Mouse (Mus musculus) kidney, postnatal 0 days (tissue): Measurements from ENCODE around the gene Gm14408. TPM values are rescaled to one million over a fixed set of nuclear protein-coding genes. Genes with fewer than 3 reads are reported as not detected.
A peak's percentile ranks its signal among the peaks of the same experiment; 100 is the strongest.
"Not testable (repeated sequence)": the region's sequence is repeated elsewhere in the genome, so short reads cannot be mapped to it uniquely, and the experiment has no call there.

Experiments
- ATAC-seq: fragments of 200-750 bp; cut with Nextera tagmentation; replicated peaks from 2 replicates; pipeline ENCODE4 v1.8.0; 2017; ENCODE audit warnings: low read depth, moderate number of reproducible peaks, moderate TSS enrichment, moderate library complexity; ENCODE audit not compliant: low FRiP score
- DNase-seq: peaks from one replicate; pipeline ENCODE4 v3.0.0-alpha.2; 2016; ENCODE audit warnings: low spot score
- H3K27ac ChIP-seq: fragments of 300-500 bp; sonication (generic); 2 replicates; pipeline ENCODE4 v1.5.1; 2014; ENCODE audit warnings: mild to moderate bottlenecking
- H3K27me3 ChIP-seq: fragments of 300-500 bp; sonication (generic); 2 replicates; pipeline ENCODE4 v1.6.1; 2014; ENCODE audit warnings: low read length, mixed read lengths; ENCODE audit not compliant: insufficient read depth
- H3K36me3 ChIP-seq: fragments of 300-500 bp; sonication (generic); 2 replicates; pipeline ENCODE4 v1.6.1; 2014; ENCODE audit warnings: low read length, mixed read lengths; ENCODE audit not compliant: insufficient read depth
- H3K4me1 ChIP-seq: fragments of 300-500 bp; sonication (generic); replicated peaks from 2 replicates; pipeline ENCODE4 v1.6.1; 2014; ENCODE audit warnings: antibody characterized with exemption, low read length, mixed read lengths; ENCODE audit not compliant: insufficient read depth
- H3K4me2 ChIP-seq: fragments of 300-500 bp; sonication (generic); 2 replicates; pipeline ENCODE4 v1.6.1; 2014; ENCODE audit warnings: mild to moderate bottlenecking, low read length, moderate library complexity, mixed read lengths
- H3K4me3 ChIP-seq: fragments of 300-500 bp; sonication (generic); replicated peaks from 2 replicates; pipeline ENCODE4 v1.5.1; 2014; ENCODE audit warnings: low read depth, low read length
- H3K9ac ChIP-seq: fragments of 300-500 bp; sonication (generic); 2 replicates; pipeline ENCODE4 v1.6.1; 2014; ENCODE audit warnings: low read depth, low read length
- H3K9me3 ChIP-seq: fragments of 300-500 bp; sonication (generic); replicated peaks from 2 replicates; pipeline ENCODE4 v1.6.1; 2016; ENCODE audit warnings: low read length, inconsistent platforms, mixed read lengths
- WGBS: fragments of 180-500 bp; shearing (Covaris S2); extraction: QIAGEN DNeasy Blood & Tissue Kit; methylation state at CpG from one replicate; pipeline ENCODE4 v1.1.7; 2014; 5-methylcytosine and 5-hydroxymethylcytosine counted together
- polyA plus RNA-seq: library from polyadenylated mRNA; unstranded; fragments of >200 nt; fragmentation: Nextera tagmentation; extraction: Ambion mirVana; gene quantifications from 2 replicates; pipeline ENCODE4 v1.2.1, GENCODE M21; 2015

Gm14408 gene
- polyA plus RNA-seq, result not detected in 2 replicates

GRCm38 (mm10) chr2:176830840-176831239, at the start of gene Gm14408:
TSS of gene Gm14408 (plus strand) at chr2:176831140.
- not testable (repeated sequence) for H3K4me3 ChIP-seq, DNase-seq, H3K4me1 ChIP-seq, H3K9me3 ChIP-seq, H3K36me3 ChIP-seq, ATAC-seq, H3K27me3 ChIP-seq, H3K4me2 ChIP-seq, H3K9ac ChIP-seq, H3K27ac ChIP-seq
- 92% methylated on average over 1 of the region's 3 CpGs for WGBS

DNA sequence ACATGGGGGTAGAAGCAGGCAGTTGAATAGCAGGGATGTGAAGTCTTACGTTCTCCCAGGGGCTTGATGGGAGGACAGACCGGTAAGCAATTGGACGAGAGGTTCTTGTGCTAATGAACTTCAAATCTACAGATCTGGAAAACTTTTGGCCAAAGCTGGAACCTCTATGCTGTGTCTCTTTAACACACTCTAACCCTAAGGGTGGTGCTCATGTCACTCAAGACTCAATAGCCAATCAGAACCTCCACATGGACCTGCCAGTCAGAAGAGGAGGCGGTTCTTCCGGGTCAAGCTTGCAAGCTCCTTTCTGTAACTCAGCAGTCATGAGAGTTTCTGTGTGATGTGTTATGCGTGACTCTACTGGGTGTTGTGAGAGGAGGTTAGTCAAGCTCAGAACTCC, 32.6 kb upstream of the Gm14408 start, which contains the start of gene Gm14295:
Gm14295 (plus strand) TSS at position 301 of the 400 bp plus-strand sequence.
- not testable (repeated sequence) for H3K4me1 ChIP-seq, DNase-seq, H3K9me3 ChIP-seq, H3K27me3 ChIP-seq, H3K36me3 ChIP-seq, ATAC-seq, H3K27ac ChIP-seq, H3K9ac ChIP-seq
- Histone ChIP-seq H3K4me3 (peak within 1 kb of the TSS; percentile 27), H3K4me2 (peak within 1 kb of the TSS; percentile 43)
- WGBS, result no CpG with 5 or more reads among the region's 6 CpGs

DNA sequence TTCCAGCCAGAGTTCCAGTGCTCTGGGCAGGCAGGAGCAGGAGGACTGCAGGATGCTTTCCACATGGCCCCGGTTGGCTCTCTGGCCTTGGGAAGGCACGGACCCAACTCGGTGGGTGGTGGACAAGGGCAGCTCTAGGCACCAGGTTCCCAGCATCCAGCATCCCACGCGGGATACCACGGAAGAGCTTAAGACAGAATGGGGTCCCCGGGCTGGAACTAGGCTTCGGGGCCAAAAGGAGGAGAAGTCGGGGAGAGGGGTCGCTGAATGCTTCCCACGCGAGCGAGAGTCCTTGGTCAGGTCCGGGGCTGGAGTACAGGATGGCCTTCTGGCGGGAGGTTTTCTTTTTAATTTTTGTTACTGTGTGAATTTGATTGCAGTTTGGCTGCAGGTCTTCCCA, 32.2 kb upstream of the Gm14408 start:
- Histone ChIP-seq H3K4me3 (peak overlapping the region; percentile 27), H3K4me2 (peak overlapping the region; percentile 43)
- ATAC-seq, DNase-seq, H3K36me3 ChIP-seq, H3K4me1 ChIP-seq, H3K27ac ChIP-seq, H3K27me3 ChIP-seq, H3K9me3 ChIP-seq, H3K9ac ChIP-seq: not testable (repeated sequence)
- 33% methylated on average over 15 of the region's 15 CpGs for WGBS

Other genes with a start within 250 kb of the Gm14408 start
- gene Gm14308, start 194.8 kb upstream of the Gm14408 start, polyA plus RNA-seq, result 16.0 and 22.2 TPM in 2 replicates
- 7.9 and 8.1 TPM in 2 replicates for gene Zfp973, start 160.6 kb upstream of the Gm14408 start, polyA plus RNA-seq
- gene Gm14305, start 122.8 kb upstream of the Gm14408 start, polyA plus RNA-seq, result 31.5 and 36.5 TPM in 2 replicates
- 16.9 and 21.3 TPM in 2 replicates for gene Gm14295, start 32.5 kb upstream of the Gm14408 start, polyA plus RNA-seq
- 5.0 and 9.7 TPM in 2 replicates for gene Gm14296, start 96.7 kb downstream of the Gm14408 start, polyA plus RNA-seq
- 9.9 and 12.7 TPM in 2 replicates for gene Gm14419, start 169.8 kb downstream of the Gm14408 start, polyA plus RNA-seq
- gene Gm14401, start 243.2 kb downstream of the Gm14408 start, polyA plus RNA-seq, result 0.11 and 0.12 TPM in 2 replicates